Mouse (Mus musculus) small intestine, adult 2 months (tissue): ENCODE data around the gene Bgn. TPM values are rescaled to one million over a fixed set of nuclear protein-coding genes. Genes with fewer than 3 reads are reported as not detected.

Experiments
- H3K27ac ChIP-seq: fragments of 200-500 bp; 2 replicates; pipeline ENCODE4 v1.5.1; 2012; ENCODE audit warnings: low read depth, low read length, control low read depth, inconsistent platforms; ENCODE audit not compliant: insufficient read depth
- H3K27me3 ChIP-seq: fragments of 200-500 bp; 2 replicates; pipeline ENCODE4 v1.6.1; 2012; ENCODE audit warnings: mild to moderate bottlenecking, moderate library complexity, low read length, inconsistent platforms; ENCODE audit not compliant: control insufficient read depth, insufficient read depth
- H3K36me3 ChIP-seq: fragments of 200-500 bp; 2 replicates; pipeline ENCODE4 v1.6.1; 2012; ENCODE audit warnings: mild to moderate bottlenecking, low read length, control low read depth, inconsistent platforms; ENCODE audit not compliant: control insufficient read depth, insufficient read depth
- H3K4me1 ChIP-seq: fragments of 200-500 bp; 2 replicates; pipeline ENCODE4 v1.6.1; 2012; ENCODE audit warnings: low read length, inconsistent platforms, mixed read lengths; ENCODE audit not compliant: control insufficient read depth, insufficient read depth, insufficient read length
- H3K4me3 ChIP-seq: fragments of 200-500 bp; 2 replicates; pipeline ENCODE4 v1.5.1; 2012; ENCODE audit warnings: low read depth, mild to moderate bottlenecking, control low read depth, inconsistent platforms, low read length, moderate library complexity
- CTCF ChIP-seq: fragments of 200-500 bp; IDR thresholded peaks from 2 replicates; pipeline ENCODE4 v1.5.1; 2012; ENCODE audit warnings: low read depth, mild to moderate bottlenecking, control low read depth, inconsistent platforms, low read length, moderate library complexity, mixed read lengths; ENCODE audit not compliant: insufficient replicate concordance, insufficient read length; ENCODE audit errors: extremely low read depth
- POLR2A ChIP-seq: fragments of 200-500 bp; IDR thresholded peaks from 2 replicates; pipeline ENCODE4 v1.6.1; 2012; ENCODE audit warnings: low read depth, mild to moderate bottlenecking, control low read depth, inconsistent platforms, low read length, moderate library complexity
- WGBS: fragments of 180-500 bp; shearing (Covaris S2); methylation state at CpG from one replicate; pipeline ENCODE4 v1.1.7; 2018; 5-methylcytosine and 5-hydroxymethylcytosine counted together
- polyA plus RNA-seq: library from polyadenylated mRNA; depleted of rRNA; stranded (reverse); fragments of >200 nt; gene quantifications from 2 replicates; pipeline ENCODE4 v1.2.3, GENCODE M21; 2012

Bgn gene
- polyA plus RNA-seq, 1 experiment: 168 TPM

- no peaks in the 10 kb centered on the region for H3K27me3 ChIP-seq
- WGBS: 53% methylated on average over 2 of the region's 2 CpGs
- peaks cover 4% of the 10 kb centered on the region; the same call in 1 of the 2 replicates for H3K4me1 ChIP-seq
- H3K36me3 ChIP-seq: no peaks in the 10 kb centered on the region
- H3K4me3 ChIP-seq: no peak overlapping the region
- TF ChIP-seq POLR2A (no peak), CTCF (no peak)
- H3K27ac ChIP-seq: peak overlapping the region; percentile 7; the same call in 1 of the 2 replicates
Observed at GRCm38 (mm10) chrX:73476621-73477020, 6.8 kb upstream of the Bgn start.

GRCm38 (mm10) chrX:73477500-73477899, 5.9 kb upstream of the Bgn start:
- no peak overlapping the region for H3K4me3 ChIP-seq
- no peaks in the 10 kb centered on the region for H3K36me3 ChIP-seq
- peaks cover 4% of the 10 kb centered on the region; the same call in 1 of the 2 replicates for H3K4me1 ChIP-seq
- H3K27ac ChIP-seq: no peak overlapping the region
- TF ChIP-seq CTCF: no peak
- no peak for TF ChIP-seq POLR2A
- no peaks in the 10 kb centered on the region for H3K27me3 ChIP-seq
- WGBS: 81% methylated on average over 2 of the region's 2 CpGs

GRCm38 (mm10) chrX:73479656-73480055, 3.7 kb upstream of the Bgn start:
- H3K27me3 ChIP-seq: no peaks in the 10 kb centered on the region
- H3K4me3 ChIP-seq: no peak overlapping the region
- H3K36me3 ChIP-seq: no peaks in the 10 kb centered on the region
- no peak for TF ChIP-seq CTCF
- no peak for TF ChIP-seq POLR2A
- 0 out of 2 replicates have a peak overlapping the region, but pooled peaks have one; percentile 15 for H3K27ac ChIP-seq
- peaks cover 4% of the 10 kb centered on the region; the same call in 1 of the 2 replicates for H3K4me1 ChIP-seq

DNA sequence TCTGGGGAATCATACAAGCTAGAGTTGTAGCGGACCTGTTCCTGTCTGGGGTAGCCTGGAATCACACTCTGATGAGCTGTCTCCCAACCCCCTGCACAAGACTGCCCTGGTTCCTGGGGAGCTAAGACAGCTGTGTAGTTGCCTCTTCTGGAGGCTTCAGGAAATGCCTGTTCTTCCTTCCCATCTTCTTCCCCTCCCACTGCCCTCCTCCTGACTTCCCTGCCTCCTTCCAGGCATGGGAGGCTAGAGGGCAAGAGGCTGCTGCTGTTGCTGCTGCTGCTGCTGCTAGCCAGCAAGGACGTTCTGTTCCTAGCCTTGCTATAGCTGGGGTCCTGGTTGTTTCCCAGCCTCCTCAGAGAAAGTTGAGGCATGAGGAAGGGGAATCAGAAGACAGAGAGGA, 3.1 kb upstream of the Bgn start:
- H3K4me1 ChIP-seq: peaks cover 4% of the 10 kb centered on the region; the same call in 1 of the 2 replicates
- 54% methylated on average over 2 of the region's 2 CpGs for WGBS
- H3K4me3 ChIP-seq: no peak overlapping the region
- H3K36me3 ChIP-seq: no peaks in the 10 kb centered on the region
- H3K27me3 ChIP-seq: no peaks in the 10 kb centered on the region
- TF ChIP-seq POLR2A (no peak), CTCF (no peak)
- H3K27ac ChIP-seq: peak overlapping the region; percentile 65; the same call in 1 of the 2 replicates

GRCm38 (mm10) chrX:73482643-73483483, 539 bp upstream of the Bgn start:
- no peaks in the 10 kb centered on the region for H3K27me3 ChIP-seq
- H3K4me1 ChIP-seq: no peaks in the 10 kb centered on the region
- WGBS: 52% methylated on average over 4 of the region's 4 CpGs
- H3K36me3 ChIP-seq: no peaks in the 10 kb centered on the region
- H3K27ac ChIP-seq: no peak overlapping the region; the same call in 1 of the 2 replicates
- no peak overlapping the region for H3K4me3 ChIP-seq
- TF ChIP-seq POLR2A: no peak
- TF ChIP-seq CTCF: no peak

- H3K27ac ChIP-seq: peak overlapping the region; percentile 29
Observed at GRCm38 (mm10) chrX:73484076-73484475, 674 bp downstream of the Bgn start.

GRCm38 (mm10) chrX:73484870-73485269, 1.5 kb downstream of the Bgn start:
- Histone ChIP-seq H3K36me3 (no peaks in the 10 kb centered on the region), H3K4me3 (peak overlapping the region; percentile 30; the same call in 1 of the 2 replicates), H3K27me3 (no peaks in the 10 kb centered on the region), H3K27ac (no peak overlapping the region), H3K4me1 (no peaks in the 10 kb centered on the region)
- 73% methylated on average over 4 of the region's 4 CpGs for WGBS
- TF ChIP-seq CTCF: no peak
- no peak for TF ChIP-seq POLR2A

More at GRCm38 (mm10) chrX:73484076-73484475, 674 bp downstream of the Bgn start:
- Histone ChIP-seq H3K36me3 (no peaks in the 10 kb centered on the region), H3K27me3 (no peaks in the 10 kb centered on the region), H3K4me1 (no peaks in the 10 kb centered on the region), H3K4me3 (peak overlapping the region; percentile 50)
- 92% methylated on average over 1 of the region's 1 CpGs for WGBS
- no peak for TF ChIP-seq POLR2A
- TF ChIP-seq CTCF: no peak
